Mouse (Mus musculus) neutrophil, adult 5-6 weeks (primary cell): ENCODE results near the gene Ppip5k2. TPM values are rescaled to one million over a fixed set of nuclear protein-coding genes. Genes with fewer than 3 reads are reported as not detected.
A peak's percentile ranks its signal among the peaks of the same experiment; 100 is the strongest.

ENCODE experiments used
- ATAC-seq: fragments of 151-379, 151-347 bp; 2 replicates; pipeline ENCODE4 v1.8.0; 2017; ENCODE audit warnings: mild to moderate bottlenecking, moderate TSS enrichment; ENCODE audit not compliant: insufficient number of reproducible peaks, poor library complexity, low FRiP score, severe bottlenecking; ENCODE audit errors: extremely low read depth
- total RNA-seq: library from RNA; stranded (forward); fragments of 200-1000 nt; gene quantifications from 2 replicates; pipeline ENCODE4 v1.2.3, GENCODE M21; 2017

The Ppip5k2 gene
- total RNA-seq, 1 experiment from 2014 or later: 46.6 TPM

DNA sequence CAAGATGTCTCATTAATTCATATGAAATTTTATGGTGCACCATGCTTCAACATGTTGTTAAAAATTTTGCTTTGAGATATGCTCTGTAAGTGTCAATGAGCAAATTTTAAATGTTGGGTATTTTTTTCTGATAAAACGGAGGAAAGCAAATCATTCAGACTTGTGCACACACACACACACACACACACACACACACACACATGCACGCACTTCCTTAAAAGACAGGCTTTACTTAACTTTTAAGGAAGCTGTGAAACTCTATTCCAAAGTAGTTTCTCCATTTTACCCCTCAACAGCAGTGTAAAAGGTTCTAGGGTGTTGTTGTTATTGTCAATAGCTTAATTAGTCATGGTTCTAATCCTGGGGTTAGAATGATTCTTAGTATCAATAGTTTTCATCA, 94.1 kb downstream of the Ppip5k2 start:
- peak; percentile 74 for ATAC-seq

GRCm38 (mm10) chr1:97672849-97673248, 97.4 kb downstream of the Ppip5k2 start:
- peak; percentile 62; the same call in 1 of the 2 replicates for ATAC-seq

GRCm38 (mm10) chr1:97667288-97667687, 102.9 kb downstream of the Ppip5k2 start:
- peak; percentile 58; the same call in 1 of the 2 replicates for ATAC-seq

DNA sequence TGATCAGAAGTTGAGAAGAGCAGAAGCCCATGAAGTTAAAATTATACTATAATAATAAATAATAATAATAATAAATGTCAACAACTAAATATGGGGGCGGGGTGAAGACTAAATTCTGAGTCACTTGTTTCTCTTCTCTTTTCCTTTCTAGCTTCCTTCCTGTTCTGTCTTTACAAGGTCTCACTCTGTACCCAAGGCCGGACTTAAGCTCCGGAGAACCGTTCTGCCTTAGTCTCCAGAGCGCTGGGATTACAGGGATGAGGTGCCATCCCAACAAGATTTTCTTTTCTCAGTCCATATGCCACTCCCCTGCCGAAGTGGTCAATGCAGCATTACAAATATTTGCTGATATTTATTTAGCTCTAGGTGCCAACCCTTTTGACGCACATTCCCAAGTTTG, 107.9 kb downstream of the Ppip5k2 start:
- ATAC-seq: no peak

- ATAC-seq: peak; percentile 51
Measured at GRCm38 (mm10) chr1:97661406-97662241, 108.6 kb downstream of the Ppip5k2 start, which contains the start of gene D1Ertd622e. Gene D1Ertd622e (minus strand): TSS chr1:97662074.

GRCm38 (mm10) chr1:97660687-97661405, 109.4 kb downstream of the Ppip5k2 start:
- ATAC-seq: peak; percentile 13; the same call in 1 of the 2 replicates

DNA sequence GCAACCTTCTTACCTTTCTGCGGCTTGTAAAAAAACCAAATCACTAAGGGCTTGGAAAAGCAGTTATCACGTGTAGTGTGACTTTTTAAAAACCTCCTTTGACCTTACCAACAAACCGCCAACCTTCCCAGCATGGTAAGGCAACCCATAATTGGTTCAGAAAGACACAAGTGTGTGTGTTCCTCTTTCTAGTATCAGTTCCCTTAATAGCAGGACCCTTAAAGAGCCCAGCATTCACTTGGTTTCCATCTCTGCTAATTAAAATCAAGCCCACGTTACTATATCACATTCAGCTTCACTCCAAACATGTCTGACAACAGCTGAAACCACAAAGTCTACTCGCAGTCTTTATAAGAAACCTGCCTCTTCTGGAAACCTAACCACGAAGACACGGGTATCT, 110.8 kb downstream of the Ppip5k2 start:
- peak; percentile 70 for ATAC-seq

GRCm38 (mm10) chr1:97657786-97658185, 112.4 kb downstream of the Ppip5k2 start:
- no peak for ATAC-seq

GRCm38 (mm10) chr1:97657201-97657600, 113.0 kb downstream of the Ppip5k2 start:
- ATAC-seq: no peak

Other genes starting within 250 kb of the Ppip5k2 start
- 141 and 153 TPM in 2 replicates for gene D1Ertd622e, start 108.3 kb downstream of the Ppip5k2 start, total RNA-seq
- gene Gin1, start 239 bp downstream of the Ppip5k2 start, total RNA-seq: 9.6 and 16.1 TPM in 2 replicates